Mouse (Mus musculus): Measurements from ENCODE around the gene Zic2.

The Zic2 gene

GRCm38 (mm10) chr14:122490441-122491328, 15.4 kb downstream of the Zic2 start, which contains the start of gene Gm10837:
Gene Gm10837 (plus strand): TSS chr14:122490586.
- intact Hi-C loops (cut with DNase I) = no loop called here

GRCm38 (mm10) chr14:122491521-122491920, 16.3 kb downstream of the Zic2 start:
- intact Hi-C loops (cut with DNase I) = no loop called here

DNA sequence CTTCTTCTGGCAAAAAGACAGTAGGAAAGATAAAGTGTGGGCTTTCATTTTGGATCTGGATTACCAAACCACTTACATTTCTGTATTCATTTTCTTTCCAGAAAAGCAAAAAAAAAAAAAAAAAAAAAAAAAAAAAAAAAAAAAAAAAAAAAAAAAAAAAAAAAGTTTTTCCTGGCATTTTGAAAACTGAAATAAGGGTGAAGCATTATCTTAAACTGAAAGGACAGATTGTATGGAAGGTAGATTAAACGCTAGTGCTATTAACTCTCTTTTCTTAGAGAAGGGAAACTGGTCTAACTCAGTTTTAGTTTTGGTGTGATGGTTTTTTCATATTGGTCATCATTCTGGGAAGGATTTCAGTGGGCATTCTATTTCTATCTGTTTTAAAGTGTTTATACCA, 16.8 kb downstream of the Zic2 start:
- intact Hi-C loops (cut with DNase I) = no loop called here

DNA sequence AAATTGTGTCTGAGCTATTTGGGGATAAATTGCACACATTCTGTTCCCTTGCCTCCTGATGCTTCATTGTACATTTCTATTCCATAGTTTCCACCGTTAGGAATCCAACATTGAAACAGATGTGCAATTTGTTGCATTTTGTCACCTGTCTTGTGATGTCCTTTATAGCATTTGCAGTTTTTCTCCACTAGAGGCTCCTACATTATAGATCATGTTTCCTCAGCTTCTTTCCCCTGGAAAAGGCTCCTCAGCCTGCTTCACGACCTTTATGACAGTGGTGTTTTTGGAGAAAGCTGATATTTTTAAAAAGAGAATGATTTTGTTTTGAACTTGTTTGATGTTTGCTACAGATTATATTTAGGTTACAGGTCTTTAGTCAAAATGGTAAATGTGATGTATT, 33.8 kb downstream of the Zic2 start:
- intact Hi-C loops (cut with DNase I) = no loop called here

DNA sequence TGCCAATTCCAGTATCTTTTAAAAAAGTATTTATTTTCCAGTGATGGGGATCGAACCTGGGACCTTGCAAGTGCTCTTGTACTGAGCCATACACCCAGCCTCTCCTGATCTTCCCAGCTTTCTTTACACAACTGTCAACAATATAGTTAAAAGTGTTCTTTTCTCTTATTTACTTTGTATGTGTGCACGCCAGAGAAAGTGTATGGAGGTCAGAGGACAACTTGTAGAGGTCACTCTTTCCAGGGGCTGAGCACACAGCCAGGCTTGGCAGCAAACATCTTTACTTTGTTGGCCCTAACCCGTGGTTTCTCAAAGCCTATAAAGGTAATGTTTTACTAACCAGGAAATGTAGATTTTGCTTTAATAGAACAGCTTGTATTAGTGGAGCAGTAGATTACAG, 36.3 kb downstream of the Zic2 start:
- intact Hi-C loops (cut with DNase I) = no loop called here

DNA sequence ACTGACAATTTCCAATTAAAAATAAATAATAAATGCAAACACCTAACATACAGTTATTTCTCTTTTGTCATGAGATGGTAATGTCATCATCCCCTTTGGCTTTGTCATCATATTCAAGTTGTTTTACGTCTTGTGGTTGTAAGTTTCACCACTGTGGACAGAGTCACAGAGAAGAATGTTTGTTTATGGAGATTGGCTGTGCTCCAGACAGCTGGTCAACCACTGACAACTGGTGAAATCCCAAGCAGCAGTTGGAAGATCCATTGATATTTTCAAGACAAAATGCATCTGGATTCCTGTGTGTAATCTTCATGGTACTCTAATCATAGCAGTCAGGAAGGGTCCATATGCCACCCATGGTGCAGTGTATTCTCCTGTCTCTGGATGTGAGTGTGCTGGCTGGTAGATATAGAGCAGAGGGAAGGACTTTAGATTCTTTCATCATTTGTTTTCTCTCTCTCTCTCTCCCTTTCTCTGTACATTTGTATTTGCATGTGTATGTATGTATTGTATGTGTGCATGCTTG, 38.3 kb downstream of the Zic2 start:
- intact Hi-C loops (cut with DNase I) = no loop called here

GRCm38 (mm10) chr14:122528475-122528874, 53.2 kb downstream of the Zic2 start:
- intact Hi-C loops (cut with DNase I) = no loop called here

Data from adrenal gland (tissue).